Mouse (Mus musculus): ENCODE measurements around the gene Insig1. TPM values are rescaled to one million over a fixed set of nuclear protein-coding genes. Genes with fewer than 3 reads are reported as not detected.

Insig1 gene
- polyA plus RNA-seq, 1 experiment = 95.8 TPM

DNA sequence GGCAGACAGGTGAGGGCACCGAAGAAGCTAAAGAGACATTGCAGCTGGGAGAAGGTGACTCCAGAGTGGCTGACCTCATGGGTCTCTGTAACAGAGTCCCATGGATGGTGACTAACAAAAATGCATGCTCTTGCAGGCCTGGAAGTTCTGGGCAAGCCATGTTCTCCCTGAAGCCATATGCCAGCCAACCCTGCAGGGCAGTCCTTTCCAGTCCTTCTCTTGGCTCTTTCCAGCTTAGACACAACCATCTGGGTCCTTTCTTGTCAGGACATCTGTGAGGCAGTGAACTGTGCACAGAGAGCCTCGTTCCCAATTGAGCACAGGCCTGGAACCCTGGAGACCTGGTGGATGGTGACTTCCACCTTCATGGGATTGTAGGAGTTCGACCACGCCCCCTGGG, 35.8 kb downstream of the Insig1 start:
- DNase-seq = no peak
- WGBS = 68% methylated on average over 4 of the region's 4 CpGs
- no peak overlapping the region for H3K4me3 ChIP-seq (replicated peaks; ENCODE audit: extremely low read depth, low read depth, low read length)
- TF ChIP-seq POLR2A (IDR thresholded peaks at IDR 0.05; ENCODE audit: borderline replicate concordance, extremely low read depth, low read depth, low read length) = no peak
- TF ChIP-seq CTCF (IDR thresholded peaks at IDR 0.05; ENCODE audit: insufficient read depth, low read length) = no peak
- H3K4me1 ChIP-seq (ENCODE audit: control insufficient read depth, insufficient read depth, low read length) = no peaks in the 10 kb centered on the region

DNA sequence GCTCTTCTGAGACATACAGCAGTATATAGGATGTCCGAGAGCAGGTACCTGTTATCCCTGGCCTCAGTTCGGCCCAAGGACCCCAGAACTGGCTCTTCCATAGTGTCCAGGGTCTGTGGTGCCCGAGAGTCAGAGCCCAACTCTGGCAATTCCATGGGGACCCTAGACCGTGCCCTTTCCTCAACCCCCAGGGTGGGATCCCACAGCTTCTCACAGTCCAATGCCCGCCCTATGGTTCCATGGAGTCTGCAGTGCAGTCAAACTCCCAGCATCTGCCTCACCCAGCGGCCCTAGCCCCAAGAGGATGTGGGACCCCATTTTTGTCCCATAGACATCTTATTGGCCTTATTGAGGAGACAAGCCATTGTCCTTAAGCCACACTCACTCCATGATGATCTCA, 36.8 kb downstream of the Insig1 start:
- WGBS = 78% methylated on average over 6 of the region's 6 CpGs
- Histone ChIP-seq H3K4me1 (ENCODE audit: control insufficient read depth, insufficient read depth, low read length) (no peaks in the 10 kb centered on the region), H3K4me3 (replicated peaks; ENCODE audit: extremely low read depth, low read depth, low read length) (no peak overlapping the region)
- no peak for DNase-seq
- TF ChIP-seq CTCF (IDR thresholded peaks at IDR 0.05; ENCODE audit: insufficient read depth, low read length) (no peak), POLR2A (IDR thresholded peaks at IDR 0.05; ENCODE audit: borderline replicate concordance, extremely low read depth, low read depth, low read length) (no peak)

DNA sequence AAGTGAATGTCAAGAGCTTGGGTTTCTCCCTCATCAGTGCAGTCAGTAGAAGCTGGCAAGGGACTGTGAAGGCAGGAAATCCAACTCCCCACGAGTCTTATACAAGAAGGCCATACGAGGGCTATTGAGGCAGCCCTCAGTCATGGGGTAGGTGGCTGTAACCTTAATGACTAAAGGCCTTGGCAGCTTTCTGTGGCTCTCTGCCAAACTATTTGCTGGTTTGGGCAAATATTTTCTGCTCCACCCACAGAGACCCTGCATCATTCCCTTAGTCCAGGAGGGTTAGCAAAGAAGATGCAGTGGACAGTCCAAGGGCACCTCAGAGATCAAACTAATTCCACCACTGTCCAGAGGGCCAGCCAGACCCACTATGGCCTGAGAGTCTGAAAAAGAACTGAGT, 39.7 kb downstream of the Insig1 start:
- no peak for DNase-seq
- Histone ChIP-seq H3K4me3 (replicated peaks; ENCODE audit: extremely low read depth, low read depth, low read length) (no peak overlapping the region), H3K4me1 (ENCODE audit: control insufficient read depth, insufficient read depth, low read length) (no peaks in the 10 kb centered on the region)
- WGBS = 34% methylated on average over 2 of the region's 2 CpGs
- TF ChIP-seq POLR2A (IDR thresholded peaks at IDR 0.05; ENCODE audit: borderline replicate concordance, extremely low read depth, low read depth, low read length) (no peak), CTCF (IDR thresholded peaks at IDR 0.05; ENCODE audit: insufficient read depth, low read length) (no peak)

DNA sequence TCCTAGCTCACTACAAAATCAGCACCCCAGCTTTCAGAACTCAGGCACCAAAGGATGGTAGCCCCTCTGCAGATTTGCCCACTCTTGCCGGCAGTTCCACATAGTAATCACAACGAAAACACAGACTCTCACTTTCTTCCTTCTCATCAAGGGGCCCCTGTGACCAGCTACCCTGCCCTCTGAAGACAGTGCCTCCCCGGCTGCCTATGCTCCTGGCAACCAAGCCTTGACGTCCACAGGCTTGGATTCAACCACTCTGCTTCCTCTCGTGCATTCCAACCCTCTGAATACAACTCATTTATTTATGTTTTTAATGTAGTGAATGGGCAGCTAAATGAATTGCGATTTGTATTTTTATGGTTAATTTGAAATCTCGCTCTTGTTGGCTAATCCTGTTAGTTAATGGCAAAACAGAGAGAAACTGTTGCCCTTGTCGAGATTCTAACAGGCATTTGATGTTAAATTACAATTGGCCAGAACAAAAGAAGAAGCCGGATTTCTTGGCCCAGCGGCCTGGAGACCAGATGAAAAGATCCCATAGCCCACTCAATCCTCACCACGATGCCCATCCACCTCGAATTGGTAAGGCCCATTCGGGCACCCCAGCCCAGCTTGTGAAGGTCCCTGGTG, 46.2 kb downstream of the Insig1 start:
- no peak for DNase-seq
- WGBS = 17% methylated on average over 13 of the region's 13 CpGs
- TF ChIP-seq POLR2A (IDR thresholded peaks at IDR 0.05; ENCODE audit: borderline replicate concordance, extremely low read depth, low read depth, low read length) (no peak), CTCF (IDR thresholded peaks at IDR 0.05; ENCODE audit: insufficient read depth, low read length) (no peak)
- Histone ChIP-seq H3K4me1 (ENCODE audit: control insufficient read depth, insufficient read depth, low read length) (peaks cover 4% of the 10 kb centered on the region; the same call in 1 of the 2 replicates), H3K4me3 (replicated peaks; ENCODE audit: extremely low read depth, low read depth, low read length) (no peak overlapping the region)

DNA sequence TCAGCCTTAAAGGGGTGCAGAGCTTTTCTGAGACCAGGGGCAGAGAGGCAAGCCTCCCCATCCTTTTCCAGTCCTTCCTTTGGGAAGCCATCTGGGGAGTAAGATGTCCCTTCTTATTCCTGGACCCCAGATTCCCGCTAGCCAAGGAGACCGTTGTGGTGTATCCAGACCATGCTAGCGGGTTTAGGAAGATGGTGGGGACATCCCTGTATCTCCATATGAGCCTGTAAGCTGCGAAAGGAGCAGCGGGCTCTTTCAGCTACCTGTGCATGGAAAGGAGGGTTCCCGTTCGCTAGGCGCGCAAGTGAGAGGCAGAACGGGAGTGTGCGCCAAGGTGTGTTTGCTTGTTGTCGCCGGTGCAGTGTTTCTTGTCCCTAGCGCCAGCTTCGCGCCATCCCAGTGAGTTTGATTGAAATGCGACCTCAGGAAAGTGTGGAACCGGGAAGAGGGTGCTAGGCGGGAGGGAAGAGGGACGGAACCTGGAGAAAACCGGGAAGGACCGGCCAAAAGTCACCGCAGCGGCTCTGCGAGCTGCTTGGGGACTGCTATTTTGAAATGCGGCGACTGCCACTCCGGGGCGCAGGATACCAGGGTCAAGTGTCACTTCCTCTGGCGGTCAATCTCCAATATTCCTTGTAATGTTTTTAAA, 46.8 kb downstream of the Insig1 start:
- 1% methylated on average over 30 of the region's 30 CpGs for whole genome bisulfite sequencing
- DNase-seq = no peak
- Histone ChIP-seq H3K4me3 (replicated peaks; ENCODE audit: extremely low read depth, low read depth, low read length) (peak overlapping the region; percentile 4), H3K4me1 (ENCODE audit: control insufficient read depth, insufficient read depth, low read length) (peaks cover 4% of the 10 kb centered on the region; the same call in 1 of the 2 replicates)
- no peak for TF ChIP-seq POLR2A (IDR thresholded peaks at IDR 0.05; ENCODE audit: borderline replicate concordance, extremely low read depth, low read depth, low read length)

DNA sequence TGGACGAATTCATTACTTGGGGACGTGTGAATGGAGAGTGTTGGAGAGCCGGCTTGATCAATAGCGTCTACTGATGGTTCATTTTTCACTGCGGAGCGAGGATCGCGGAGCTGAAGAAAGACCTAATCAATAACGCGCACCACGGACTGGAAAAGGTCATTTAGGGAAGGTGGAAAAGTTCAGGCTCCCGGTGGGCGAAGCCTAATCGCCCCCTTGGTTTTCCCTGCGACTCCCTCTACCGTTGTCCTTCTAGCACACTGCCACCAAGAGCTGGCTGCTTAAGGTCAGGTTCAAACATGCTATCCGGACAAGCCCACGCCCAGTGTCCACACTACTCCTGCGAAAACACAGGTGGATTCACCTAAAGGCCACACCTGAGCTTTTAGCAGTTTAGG, 47.4 kb downstream of the Insig1 start:
- WGBS = 2% methylated on average over 19 of the region's 19 CpGs
- Histone ChIP-seq H3K4me3 (replicated peaks; ENCODE audit: extremely low read depth, low read depth, low read length) (no peak overlapping the region), H3K4me1 (ENCODE audit: control insufficient read depth, insufficient read depth, low read length) (peaks cover 6% of the 10 kb centered on the region; the same call in 1 of the 2 replicates)
- no peak for TF ChIP-seq POLR2A (IDR thresholded peaks at IDR 0.05; ENCODE audit: borderline replicate concordance, extremely low read depth, low read depth, low read length)
- TF ChIP-seq CTCF (IDR thresholded peaks at IDR 0.05; ENCODE audit: insufficient read depth, low read length) = no peak
- DNase-seq = no peak

DNA sequence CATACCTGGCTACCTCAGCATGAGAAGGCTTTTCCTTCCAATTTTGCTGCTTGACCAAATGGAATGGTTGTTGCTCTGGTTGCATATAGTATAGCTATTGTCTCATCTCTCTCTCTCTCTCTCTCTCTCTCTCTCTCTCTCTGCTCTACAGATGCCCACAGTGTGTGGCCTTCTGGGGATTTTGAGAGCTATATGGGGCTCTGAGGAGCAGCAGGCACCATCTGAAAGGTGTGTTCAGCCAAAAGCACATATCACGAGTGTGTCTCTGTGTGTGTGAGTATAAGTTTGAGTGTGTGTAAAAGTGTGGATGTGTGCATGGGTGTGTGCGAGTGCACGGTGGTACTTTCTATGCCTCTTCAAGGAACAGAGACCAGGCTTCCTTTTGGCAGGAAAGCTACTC, 48.4 kb downstream of the Insig1 start:
- DNase-seq = no peak
- TF ChIP-seq CTCF (IDR thresholded peaks at IDR 0.05; ENCODE audit: insufficient read depth, low read length) (no peak), POLR2A (IDR thresholded peaks at IDR 0.05; ENCODE audit: borderline replicate concordance, extremely low read depth, low read depth, low read length) (no peak)
- H3K4me3 ChIP-seq (replicated peaks; ENCODE audit: extremely low read depth, low read depth, low read length) = no peak overlapping the region
- peaks cover 6% of the 10 kb centered on the region; the same call in 1 of the 2 replicates for H3K4me1 ChIP-seq (ENCODE audit: control insufficient read depth, insufficient read depth, low read length)
- WGBS = 39% methylated on average over 3 of the region's 3 CpGs

DNA sequence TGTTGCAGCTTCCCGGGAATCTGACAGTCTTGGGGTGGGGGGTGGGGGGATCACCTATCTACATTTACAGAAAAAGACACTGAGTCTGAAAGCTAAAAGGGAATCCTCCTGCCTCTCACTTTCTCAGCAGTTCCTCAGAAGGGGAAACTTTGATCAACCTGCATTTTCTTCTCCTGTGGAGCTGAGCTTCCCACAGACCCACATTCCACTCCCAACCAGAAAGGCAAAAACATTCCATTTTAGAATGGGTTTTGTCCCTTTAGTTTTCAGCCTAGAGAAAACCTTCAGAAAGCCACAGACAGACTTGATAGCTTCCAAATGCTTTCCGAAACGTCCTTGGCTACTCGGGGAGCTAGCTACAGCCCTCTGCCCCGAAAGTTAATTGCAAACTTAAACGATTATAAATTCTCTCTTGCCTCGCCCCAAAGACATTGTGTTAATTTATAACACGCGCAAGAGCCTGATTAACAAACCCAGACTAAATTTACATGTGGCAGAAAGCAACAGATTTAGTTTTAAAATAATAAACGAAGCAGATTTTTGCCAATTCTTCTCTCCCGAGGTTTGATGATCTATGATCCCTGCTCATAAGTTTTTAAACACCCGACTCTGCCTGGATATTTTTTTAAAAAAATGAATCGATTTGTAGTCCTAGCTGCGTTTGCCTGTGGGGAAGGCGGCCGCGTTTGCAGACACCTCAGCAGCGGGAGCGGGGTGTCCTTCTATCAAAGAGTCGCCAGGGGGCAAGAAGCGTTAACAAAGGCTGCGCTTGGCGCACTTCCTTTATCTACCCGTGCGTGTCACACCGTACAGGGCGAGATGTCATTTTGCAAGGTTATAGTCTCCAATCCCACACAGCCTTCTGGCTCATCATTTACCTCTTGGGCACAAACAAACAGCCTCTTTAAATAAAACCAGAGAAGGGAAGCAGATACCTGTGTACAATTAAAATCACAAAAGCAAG, 51.6 kb downstream of the Insig1 start:
- WGBS = 3% methylated on average over 27 of the region's 27 CpGs
- peak; percentile 58 for TF ChIP-seq CTCF (IDR thresholded peaks at IDR 0.05; ENCODE audit: insufficient read depth, low read length)
- no peak for TF ChIP-seq POLR2A (IDR thresholded peaks at IDR 0.05; ENCODE audit: borderline replicate concordance, extremely low read depth, low read depth, low read length)
- Histone ChIP-seq H3K4me1 (ENCODE audit: control insufficient read depth, insufficient read depth, low read length) (peaks cover 6% of the 10 kb centered on the region; the same call in 1 of the 2 replicates), H3K4me3 (replicated peaks; ENCODE audit: extremely low read depth, low read depth, low read length) (no peak overlapping the region)
- DNase-seq = peak; percentile 26

DNA sequence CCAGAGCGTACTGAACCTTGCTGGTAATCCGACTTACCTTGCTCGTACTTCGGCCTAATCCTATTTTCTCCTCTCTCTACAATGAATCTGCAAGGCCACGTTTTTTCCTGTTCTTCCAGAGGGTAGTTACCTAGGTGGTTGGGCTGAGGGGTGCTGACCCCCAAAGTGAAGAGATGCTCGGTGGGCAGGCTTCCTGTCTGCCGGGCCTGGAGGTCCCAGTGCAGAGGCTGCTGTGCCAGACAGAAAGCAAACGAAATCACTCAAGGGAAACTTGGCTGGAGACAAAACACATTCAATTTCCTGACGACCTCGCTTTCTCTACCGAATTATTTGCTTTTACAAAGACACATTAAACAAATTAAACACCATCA, 52.3 kb downstream of the Insig1 start:
- Histone ChIP-seq H3K4me1 (ENCODE audit: control insufficient read depth, insufficient read depth, low read length) (0 out of 2 replicates have a peak, but pooled peaks cover 2% of the 10 kb centered on the region), H3K4me3 (replicated peaks; ENCODE audit: extremely low read depth, low read depth, low read length) (no peak overlapping the region)
- DNase-seq = no peak
- no peak for TF ChIP-seq CTCF (IDR thresholded peaks at IDR 0.05; ENCODE audit: insufficient read depth, low read length)
- TF ChIP-seq POLR2A (IDR thresholded peaks at IDR 0.05; ENCODE audit: borderline replicate concordance, extremely low read depth, low read depth, low read length) = no peak
- 5% methylated on average over 11 of the region's 11 CpGs for WGBS
